Mouse (Mus musculus) stomach, embryonic 15.5 days (tissue): ENCODE data around the gene Larp4. TPM values are rescaled to one million over a fixed set of nuclear protein-coding genes. Genes with fewer than 3 reads are reported as not detected.
A peak's percentile ranks its signal among the peaks of the same experiment; 100 is the strongest.
"Not testable (repeated sequence)": the region's sequence is repeated elsewhere in the genome, so short reads cannot be mapped to it uniquely, and the experiment has no call there.

Experiments
- ATAC-seq: fragments of 200-750 bp; cut with Nextera tagmentation; 2 replicates; pipeline ENCODE4 v1.8.0; 2017; ENCODE audit warnings: low read depth, moderate number of reproducible peaks, moderate TSS enrichment; ENCODE audit not compliant: insufficient read depth, low FRiP score
- H3K27ac ChIP-seq: fragments of 300-500 bp; sonication (generic); 2 replicates; pipeline ENCODE4 v1.5.1; 2015; ENCODE audit warnings: mild to moderate bottlenecking, inconsistent platforms
- H3K27me3 ChIP-seq: fragments of 300-500 bp; sonication (generic); replicated peaks from 2 replicates; pipeline ENCODE4 v1.6.1; 2015; ENCODE audit warnings: inconsistent platforms
- H3K36me3 ChIP-seq: fragments of 300-500 bp; sonication (generic); 2 replicates; pipeline ENCODE4 v1.6.1; 2015; ENCODE audit warnings: inconsistent platforms
- H3K4me1 ChIP-seq: fragments of 300-500 bp; sonication (generic); 2 replicates; pipeline ENCODE4 v1.6.1; 2015; ENCODE audit warnings: inconsistent platforms
- H3K4me2 ChIP-seq: fragments of 300-500 bp; sonication (generic); 2 replicates; pipeline ENCODE4 v1.6.1; 2015; ENCODE audit warnings: mild to moderate bottlenecking, inconsistent platforms
- H3K4me3 ChIP-seq: fragments of 300-500 bp; sonication (generic); replicated peaks from 2 replicates; pipeline ENCODE4 v1.5.1; 2015; ENCODE audit warnings: inconsistent platforms
- H3K9ac ChIP-seq: fragments of 300-500 bp; sonication (generic); 2 replicates; pipeline ENCODE4 v1.6.1; 2015; ENCODE audit warnings: inconsistent platforms
- H3K9me3 ChIP-seq: fragments of 300-500 bp; sonication (generic); 2 replicates; pipeline ENCODE4 v1.6.1; 2016; ENCODE audit warnings: inconsistent platforms
- WGBS: fragments of 180-500 bp; shearing (Covaris S2); methylation state at CpG from one replicate; pipeline ENCODE4 v1.1.7; 2015; 5-methylcytosine and 5-hydroxymethylcytosine counted together
- polyA plus RNA-seq: library from polyadenylated mRNA; unstranded; fragments of >200 nt; fragmentation: Nextera tagmentation; extraction: Ambion mirVana; gene quantifications from 2 replicates; pipeline ENCODE4 v1.2.1, GENCODE M21; 2015

Gene Larp4
- 34.2 and 39.3 TPM in 2 replicates for polyA plus RNA-seq

- not testable (repeated sequence) for H3K27ac ChIP-seq, H3K4me3 ChIP-seq, H3K9me3 ChIP-seq, H3K4me1 ChIP-seq, H3K27me3 ChIP-seq, H3K36me3 ChIP-seq, H3K4me2 ChIP-seq, ATAC-seq, H3K9ac ChIP-seq
- 83% methylated on average over 6 of the region's 6 CpGs for WGBS
Observed at GRCm38 (mm10) chr15:99969765-99970164, at the start of gene Larp4. TSS of gene Larp4 (plus strand) at chr15:99970065.

GRCm38 (mm10) chr15:99931231-99931630, 38.6 kb upstream of the Larp4 start:
- H3K36me3 ChIP-seq: no peaks in the 10 kb centered on the region

GRCm38 (mm10) chr15:99934501-99934900, 35.4 kb upstream of the Larp4 start:
- Histone ChIP-seq H3K36me3 (no peaks in the 10 kb centered on the region), H3K4me3 (no peak overlapping the region), H3K27ac (no peak overlapping the region), H3K4me2 (no peak overlapping the region), H3K9me3 (no peaks in the 10 kb centered on the region), H3K27me3 (no peaks in the 10 kb centered on the region), H3K4me1 (no peaks in the 10 kb centered on the region), H3K9ac (no peak overlapping the region)
- ATAC-seq: no peak
- 33% methylated on average over 1 of the region's 1 CpGs for WGBS

More at GRCm38 (mm10) chr15:99931231-99931630, 38.6 kb upstream of the Larp4 start:
- H3K9me3 ChIP-seq: no peaks in the 10 kb centered on the region
- no peaks in the 10 kb centered on the region for H3K27me3 ChIP-seq
- no peak overlapping the region for H3K27ac ChIP-seq
- no peak overlapping the region for H3K9ac ChIP-seq
- no peak for ATAC-seq
- no peak overlapping the region for H3K4me3 ChIP-seq
- no peaks in the 10 kb centered on the region for H3K4me1 ChIP-seq
- 73% methylated on average over 8 of the region's 8 CpGs for WGBS
- H3K4me2 ChIP-seq: no peak overlapping the region

- Histone ChIP-seq H3K27me3 (no peaks in the 10 kb centered on the region), H3K9ac (no peak overlapping the region), H3K4me3 (no peak overlapping the region), H3K27ac (no peak overlapping the region), H3K36me3 (no peaks in the 10 kb centered on the region), H3K4me2 (no peak overlapping the region), H3K9me3 (no peaks in the 10 kb centered on the region), H3K4me1 (no peaks in the 10 kb centered on the region)
- WGBS: 91% methylated on average over 3 of the region's 3 CpGs
- no peak for ATAC-seq
Observed at GRCm38 (mm10) chr15:99936659-99937058, 33.2 kb upstream of the Larp4 start.

GRCm38 (mm10) chr15:99937841-99938240, 32.0 kb upstream of the Larp4 start:
- WGBS: 78% methylated on average over 8 of the region's 8 CpGs
- no peaks in the 10 kb centered on the region for H3K36me3 ChIP-seq

GRCm38 (mm10) chr15:99940426-99940825, 29.4 kb upstream of the Larp4 start:
- H3K4me2 ChIP-seq: no peak overlapping the region
- no peaks in the 10 kb centered on the region for H3K4me1 ChIP-seq
- no peak overlapping the region for H3K9ac ChIP-seq
- 55% methylated on average over 2 of the region's 2 CpGs for WGBS
- H3K27ac ChIP-seq: no peak overlapping the region
- ATAC-seq: no peak
- no peaks in the 10 kb centered on the region for H3K9me3 ChIP-seq
- no peaks in the 10 kb centered on the region for H3K27me3 ChIP-seq
- H3K36me3 ChIP-seq: no peaks in the 10 kb centered on the region
- no peak overlapping the region for H3K4me3 ChIP-seq

More at GRCm38 (mm10) chr15:99937841-99938240, 32.0 kb upstream of the Larp4 start:
- no peaks in the 10 kb centered on the region for H3K9me3 ChIP-seq
- no peak overlapping the region for H3K4me2 ChIP-seq
- H3K4me3 ChIP-seq: no peak overlapping the region
- ATAC-seq: no peak
- no peaks in the 10 kb centered on the region for H3K27me3 ChIP-seq
- no peak overlapping the region for H3K9ac ChIP-seq
- no peak overlapping the region for H3K27ac ChIP-seq
- H3K4me1 ChIP-seq: no peaks in the 10 kb centered on the region

GRCm38 (mm10) chr15:99940970-99941630, 28.8 kb upstream of the Larp4 start:
- WGBS: 71% methylated on average over 4 of the region's 4 CpGs
- no peaks in the 10 kb centered on the region for H3K9me3 ChIP-seq

DNA sequence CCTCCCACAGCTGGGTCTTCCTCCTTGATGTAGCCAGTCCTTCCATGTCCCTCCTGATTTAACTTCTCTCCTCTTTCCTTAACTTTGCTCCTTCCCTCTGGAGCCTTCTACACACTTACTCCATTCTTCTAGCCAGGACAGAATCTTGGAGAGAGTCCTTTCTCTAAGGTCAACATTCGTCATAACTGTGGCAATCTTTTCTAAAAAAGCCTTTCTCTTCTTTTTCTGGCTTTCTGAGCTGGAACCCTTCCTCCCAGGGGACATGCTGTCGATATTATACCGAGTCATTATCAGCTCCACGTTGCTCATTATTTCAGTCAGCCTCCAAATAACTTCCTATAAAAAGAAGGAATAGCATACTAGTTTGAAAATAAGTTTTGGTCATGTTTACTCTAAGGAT, 14.5 kb upstream of the Larp4 start:
- H3K4me3 ChIP-seq: no peak overlapping the region

More at GRCm38 (mm10) chr15:99940970-99941630, 28.8 kb upstream of the Larp4 start:
- Histone ChIP-seq H3K4me2 (no peak overlapping the region), H3K4me3 (no peak overlapping the region), H3K36me3 (no peaks in the 10 kb centered on the region), H3K27me3 (no peaks in the 10 kb centered on the region), H3K9ac (no peak overlapping the region), H3K4me1 (no peaks in the 10 kb centered on the region), H3K27ac (no peak overlapping the region)
- ATAC-seq: no peak

GRCm38 (mm10) chr15:99965103-99965775, 4.6 kb upstream of the Larp4 start:
- WGBS: 85% methylated on average over 8 of the region's 8 CpGs
- Histone ChIP-seq H3K27ac (no peak overlapping the region), H3K36me3 (no peaks in the 10 kb centered on the region), H3K9ac (no peak overlapping the region), H3K4me1 (no peaks in the 10 kb centered on the region), H3K9me3 (no peaks in the 10 kb centered on the region), H3K4me3 (no peak overlapping the region), H3K27me3 (no peaks in the 10 kb centered on the region), H3K4me2 (no peak overlapping the region)
- no peak; the same call in 1 of the 2 replicates for ATAC-seq

More for the DNA sequence above, 14.5 kb upstream of the Larp4 start:
- H3K4me2 ChIP-seq: no peak overlapping the region
- no peaks in the 10 kb centered on the region for H3K27me3 ChIP-seq
- H3K36me3 ChIP-seq: no peaks in the 10 kb centered on the region
- ATAC-seq: no peak
- WGBS: 63% methylated on average over 4 of the region's 4 CpGs
- H3K27ac ChIP-seq: no peak overlapping the region
- H3K4me1 ChIP-seq: no peaks in the 10 kb centered on the region
- H3K9me3 ChIP-seq: no peaks in the 10 kb centered on the region
- no peak overlapping the region for H3K9ac ChIP-seq

DNA sequence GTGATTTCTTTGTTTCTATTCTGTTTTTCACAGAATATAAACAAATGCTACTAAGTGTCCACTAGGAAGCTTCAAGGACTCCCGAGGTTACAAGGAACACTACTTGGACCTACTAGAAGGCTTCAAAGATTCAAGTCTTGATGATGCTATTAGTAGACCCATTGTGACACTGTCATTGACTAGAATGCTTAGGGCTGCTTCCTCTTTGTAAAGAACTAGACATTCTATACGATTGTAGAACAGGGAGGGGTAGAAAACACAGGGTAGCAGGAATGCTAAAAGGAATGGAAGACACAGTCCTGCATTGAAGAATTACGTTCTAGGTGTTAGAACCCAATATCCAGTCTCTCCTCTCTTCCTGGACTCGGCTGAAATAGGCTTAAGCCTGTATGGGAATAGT, 2.9 kb upstream of the Larp4 start, which contains the start of gene Fam186a:
Fam186a (minus strand) TSS at position 101 of the 400 bp plus-strand sequence.
- Histone ChIP-seq H3K27ac (no peak within 1 kb of the TSS), H3K9me3 (no peaks in the 10 kb centered on the region), H3K4me1 (no peaks in the 10 kb centered on the region), H3K4me3 (no peak within 1 kb of the TSS), H3K4me2 (no peak within 1 kb of the TSS), H3K36me3 (no peaks in the 10 kb centered on the region), H3K27me3 (no peaks in the 10 kb centered on the region), H3K9ac (no peak within 1 kb of the TSS)
- ATAC-seq: no peak
- 80% methylated on average over 4 of the region's 4 CpGs for WGBS

- no peak overlapping the region for H3K4me2 ChIP-seq
- no peak overlapping the region for H3K27ac ChIP-seq
- no peaks in the 10 kb centered on the region for H3K27me3 ChIP-seq
- 74% methylated on average over 1 of the region's 1 CpGs for WGBS
- no peak for ATAC-seq
- H3K36me3 ChIP-seq: no peaks in the 10 kb centered on the region
- H3K9me3 ChIP-seq: no peaks in the 10 kb centered on the region
- no peak overlapping the region for H3K9ac ChIP-seq
- H3K4me1 ChIP-seq: no peaks in the 10 kb centered on the region
- no peak overlapping the region for H3K4me3 ChIP-seq
Observed at GRCm38 (mm10) chr15:99970606-99971005, 741 bp downstream of the Larp4 start.

- no peaks in the 10 kb centered on the region for H3K36me3 ChIP-seq
- no peaks in the 10 kb centered on the region for H3K4me1 ChIP-seq
- H3K27me3 ChIP-seq: no peaks in the 10 kb centered on the region
- peak; percentile 97 for ATAC-seq
- peak overlapping the region; percentile 92 for H3K9ac ChIP-seq
- peak overlapping the region; percentile 59 for H3K4me2 ChIP-seq
- H3K4me3 ChIP-seq: peak overlapping the region; percentile 96
- peak overlapping the region; percentile 99 for H3K27ac ChIP-seq
- no peaks in the 10 kb centered on the region for H3K9me3 ChIP-seq
- WGBS: under 1% methylated on average over 48 of the region's 50 CpGs
Observed at GRCm38 (mm10) chr15:99972361-99972988, 2.6 kb downstream of the Larp4 start.
